Mouse (Mus musculus): ENCODE measurements at regions not wholly inside any gene's neighbourhood (a gene's known extent, or its start where the extent isn't known, plus 50 kb on each side); places are given as distances from the start of the nearest gene placed in this dataset.
"Not testable (repeated sequence)": the region's sequence is repeated elsewhere in the genome, so short reads cannot be mapped to it uniquely, and the experiment has no call there.

DNA sequence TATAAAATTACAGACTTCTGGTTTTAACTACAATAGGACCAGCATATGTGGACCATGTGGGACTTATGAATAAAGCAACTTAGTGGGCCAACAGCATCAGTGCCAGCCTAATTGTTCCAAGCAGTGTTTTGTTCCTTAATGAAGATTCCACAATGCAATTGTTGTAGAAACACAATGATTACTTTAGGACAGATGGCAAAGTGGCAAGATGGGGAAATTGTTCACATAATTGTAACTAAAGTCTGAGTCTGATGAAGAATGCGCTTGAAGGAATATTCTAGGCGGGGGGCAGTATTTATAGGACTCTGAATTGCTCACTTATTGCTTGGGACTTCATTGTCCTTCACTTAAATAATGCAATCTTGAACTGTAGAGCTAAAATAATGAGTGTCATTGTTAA is 253.4 kb upstream of the Kcnj3 start:
- in situ Hi-C loops (cut with MboI; ENCODE audit: unreplicated experiment in 2 of 2) = no loop called here

DNA sequence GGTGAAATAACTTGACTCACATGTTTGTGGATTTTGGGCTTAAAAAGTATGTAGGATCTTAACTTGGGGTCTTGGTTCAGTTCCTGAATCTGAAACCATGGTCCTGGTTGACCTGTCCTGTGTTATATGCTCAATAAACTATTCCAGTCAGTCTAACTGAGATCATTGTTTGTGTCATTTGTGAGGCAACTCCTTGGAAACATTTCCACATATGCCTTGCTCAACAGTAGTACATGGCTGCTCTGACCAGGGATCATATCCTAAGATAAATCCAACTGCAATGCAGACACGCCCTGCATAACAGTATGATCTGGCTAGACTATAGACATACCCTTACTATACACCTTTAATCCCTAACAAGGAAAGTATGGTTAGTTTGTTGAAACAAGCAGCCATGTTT is 228.9 kb upstream of the Kcnj3 start:
- in situ Hi-C loops (cut with MboI; ENCODE audit: unreplicated experiment in 2 of 2) = no loop called here

DNA sequence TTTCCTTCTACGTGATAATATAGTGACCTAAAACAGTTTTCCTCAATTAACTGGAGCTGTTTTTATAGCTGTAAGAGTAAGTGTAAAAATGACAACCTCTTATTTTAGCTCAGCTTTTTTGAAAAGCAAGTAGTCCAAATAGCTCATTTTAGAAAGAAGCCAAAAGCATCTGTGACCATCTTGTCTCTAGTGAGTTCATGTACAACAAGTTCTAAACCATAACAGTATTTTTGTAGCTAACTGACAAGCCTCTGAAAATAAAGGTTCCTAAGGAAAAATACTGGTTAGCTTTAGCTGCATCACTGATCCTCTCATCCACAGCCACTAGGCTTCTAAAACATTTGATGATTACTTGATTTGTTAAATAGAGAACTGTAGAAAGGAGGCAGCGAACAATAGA is 227.2 kb upstream of the Kcnj3 start:
- in situ Hi-C loops (cut with MboI; ENCODE audit: unreplicated experiment in 2 of 2) = no loop called here

DNA sequence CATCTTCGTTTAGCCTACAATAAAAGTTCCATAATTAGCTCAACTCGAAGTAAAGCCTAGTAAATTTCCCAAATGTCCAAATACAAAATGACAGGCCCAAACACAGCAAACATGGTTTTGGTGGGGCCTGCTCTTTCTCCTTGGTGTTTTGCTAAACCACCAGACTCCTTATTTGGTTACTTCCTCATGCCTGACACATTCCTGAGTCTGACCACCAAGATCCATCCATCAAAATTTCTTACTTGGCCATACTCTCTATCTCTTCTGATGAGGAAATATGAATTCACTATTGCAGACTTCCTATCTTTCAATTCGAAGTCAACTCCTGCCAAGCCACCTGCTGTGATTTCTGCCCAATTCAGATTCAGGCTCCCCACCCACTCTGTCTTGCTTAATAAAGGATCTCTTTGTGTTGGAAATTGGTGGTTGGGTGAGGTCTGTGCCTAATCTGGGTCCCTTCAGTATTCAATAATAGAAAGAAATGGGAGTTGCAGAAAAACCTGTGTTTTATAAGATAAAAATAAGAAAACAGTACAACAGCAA is 225.9 kb upstream of the Kcnj3 start:
- in situ Hi-C loops (cut with MboI; ENCODE audit: unreplicated experiment in 2 of 2) = no loop called here

DNA sequence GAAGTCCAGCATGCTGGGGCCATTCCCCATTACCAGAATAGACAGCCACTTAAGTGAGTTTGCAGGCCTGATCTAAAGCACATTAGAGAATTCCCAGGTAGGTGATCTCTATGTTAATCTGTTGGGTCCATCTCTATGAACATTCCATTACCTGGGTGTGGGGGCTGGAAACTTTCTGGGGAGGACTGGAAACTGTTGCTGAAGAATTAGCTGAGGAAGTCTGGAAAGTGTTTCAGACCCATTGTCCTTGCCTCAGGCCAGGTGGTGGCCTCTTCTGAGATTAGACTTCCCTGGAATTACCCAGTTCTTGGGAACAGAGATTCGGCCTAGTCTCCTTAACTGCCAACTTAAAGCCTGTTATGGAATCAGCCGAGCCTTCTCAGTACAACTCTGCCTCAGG is 224.5 kb upstream of the Kcnj3 start:
- in situ Hi-C loops (cut with MboI; ENCODE audit: unreplicated experiment in 2 of 2) = no loop called here

DNA sequence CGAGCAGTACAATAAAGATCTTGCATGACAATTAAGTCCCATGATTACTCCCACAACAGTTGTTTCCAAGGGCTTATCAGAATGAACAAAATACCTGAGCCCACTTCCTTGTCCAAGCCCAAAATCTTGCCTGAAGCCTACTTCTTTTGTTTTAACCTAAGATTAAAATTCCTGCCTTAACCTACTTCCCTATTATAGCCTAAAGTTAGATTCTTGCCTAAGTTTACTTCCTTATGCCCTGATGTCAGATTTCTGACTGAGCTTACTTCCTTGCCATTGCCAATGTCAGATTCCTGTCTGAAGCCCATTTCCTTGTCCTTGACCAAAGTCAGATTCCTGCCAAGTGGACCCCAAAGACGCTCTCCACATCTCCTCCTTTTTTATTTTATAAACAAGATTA is 213.7 kb upstream of the Kcnj3 start:
- in situ Hi-C loops (cut with MboI; ENCODE audit: unreplicated experiment in 2 of 2) = no loop called here

DNA sequence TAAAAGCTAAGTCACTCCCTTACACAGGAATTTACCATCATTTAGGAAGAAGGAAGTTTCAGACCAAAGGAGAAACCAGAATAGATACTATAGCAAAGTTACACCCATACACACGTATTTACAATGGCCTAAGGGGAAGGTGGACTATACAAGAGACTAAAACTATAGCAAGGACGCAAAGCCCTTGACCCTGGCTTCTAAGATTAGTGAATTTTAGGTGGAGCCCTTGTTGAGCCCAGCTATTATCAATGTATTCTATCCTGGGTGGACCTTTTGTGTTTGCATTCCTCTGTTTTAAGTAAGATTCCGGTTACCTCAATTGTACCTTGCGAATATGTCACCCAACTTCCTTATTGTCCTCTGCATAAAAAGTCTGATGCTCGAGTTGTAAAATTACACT is 213.0 kb upstream of the Kcnj3 start:
- in situ Hi-C loops (cut with MboI; ENCODE audit: unreplicated experiment in 2 of 2) = not testable (repeated sequence)

DNA sequence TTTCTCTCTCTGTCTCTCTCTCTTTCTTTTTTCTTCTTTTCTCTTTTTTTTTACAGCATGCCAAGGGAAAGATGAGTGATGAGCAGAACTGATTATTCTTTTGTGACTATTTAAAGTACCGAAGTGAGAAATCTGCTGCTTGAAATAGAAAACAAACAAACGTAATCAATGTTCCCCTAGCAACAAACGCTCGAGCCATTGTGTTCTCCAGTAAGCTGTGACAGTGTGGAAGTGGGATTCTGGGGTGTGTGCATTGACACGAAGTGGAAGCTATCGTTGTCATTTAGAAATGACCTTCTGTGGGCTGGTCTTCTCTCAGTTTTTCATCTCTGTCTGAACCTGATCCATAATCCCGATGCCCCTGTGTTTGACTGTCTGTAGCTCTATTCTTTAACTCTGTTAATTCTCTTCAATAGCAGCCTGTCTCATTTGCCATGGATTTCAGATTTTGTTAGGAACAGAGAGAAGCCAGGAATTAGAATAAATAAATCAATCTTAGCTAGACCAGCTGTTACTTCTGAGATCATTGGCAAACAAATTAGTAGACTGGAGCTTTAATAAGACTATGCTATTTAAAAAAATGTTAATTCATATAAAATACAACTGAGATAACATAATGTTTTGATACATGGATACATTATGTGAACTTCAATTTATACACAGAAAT is 207.5 kb upstream of the Kcnj3 start:
- in situ Hi-C loops (cut with MboI; ENCODE audit: unreplicated experiment in 2 of 2) = no loop called here

DNA sequence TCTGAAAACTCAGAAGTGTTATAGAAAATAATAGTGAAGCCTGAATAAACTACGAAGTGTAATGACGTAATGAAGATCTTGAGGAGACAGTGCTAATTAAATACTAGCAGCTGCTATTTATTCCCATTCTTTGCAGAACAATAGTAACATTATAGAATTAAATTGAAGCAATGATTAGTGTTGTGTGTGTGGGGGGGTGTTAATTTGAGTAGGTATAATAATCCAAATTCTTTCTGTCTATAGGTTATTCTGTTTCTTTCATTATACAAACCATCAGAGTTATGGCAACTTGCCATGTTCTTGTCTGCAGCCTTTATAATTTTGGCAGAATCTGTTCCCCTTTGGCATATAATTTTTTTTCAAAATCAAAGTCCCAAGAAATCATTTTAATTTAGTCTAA is 203.9 kb upstream of the Kcnj3 start:
- in situ Hi-C loops (cut with MboI; ENCODE audit: unreplicated experiment in 2 of 2) = no loop called here

DNA sequence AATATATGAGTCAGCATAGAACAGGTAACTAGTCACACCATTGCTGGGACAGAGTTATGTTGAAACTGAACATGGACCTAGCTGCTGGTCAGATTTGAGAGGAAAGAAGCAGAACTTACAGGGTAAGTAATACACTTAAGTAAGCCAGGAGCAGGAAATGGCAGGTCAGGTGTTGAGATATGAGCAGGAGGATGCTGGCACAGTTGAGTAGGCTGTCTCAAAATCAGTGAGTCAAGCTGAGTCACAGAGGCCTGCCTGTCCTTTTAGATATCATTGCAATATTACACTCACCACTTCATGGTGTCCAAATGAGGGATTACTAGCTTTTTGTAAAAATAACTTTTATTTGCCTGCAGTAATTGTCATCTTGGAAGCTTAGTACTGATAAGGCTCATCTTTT is 182.6 kb upstream of the Kcnj3 start:
- in situ Hi-C loops (cut with MboI; ENCODE audit: unreplicated experiment in 2 of 2) = no loop called here

DNA sequence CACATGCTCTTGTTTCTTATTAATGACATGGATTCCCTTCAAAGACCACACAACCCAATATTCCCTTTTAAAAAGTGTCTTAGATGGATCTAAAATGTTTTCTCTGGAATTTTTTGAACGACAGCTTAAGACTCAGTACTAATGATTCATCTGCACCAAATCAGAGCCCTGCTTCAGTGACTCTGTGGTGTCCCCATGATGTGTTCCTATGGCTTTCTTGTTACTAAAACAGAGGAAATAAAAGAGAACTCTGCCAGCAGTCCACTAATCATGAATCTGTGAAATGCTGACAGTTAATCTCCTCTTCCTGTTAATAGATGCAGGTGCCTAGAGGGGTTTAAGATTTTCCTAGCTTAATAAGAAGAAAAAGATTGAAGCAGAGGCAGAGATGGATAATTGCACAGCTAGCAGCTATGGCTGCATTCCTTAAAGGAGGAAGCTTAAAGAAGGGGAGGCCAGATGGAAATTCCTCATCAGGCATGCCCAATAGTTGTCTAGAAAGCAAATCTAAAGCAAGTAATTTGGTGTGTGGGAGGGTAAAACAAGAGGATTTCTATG is 173.0 kb upstream of the Kcnj3 start:
- in situ Hi-C loops (cut with MboI; ENCODE audit: unreplicated experiment in 2 of 2) = no loop called here

DNA sequence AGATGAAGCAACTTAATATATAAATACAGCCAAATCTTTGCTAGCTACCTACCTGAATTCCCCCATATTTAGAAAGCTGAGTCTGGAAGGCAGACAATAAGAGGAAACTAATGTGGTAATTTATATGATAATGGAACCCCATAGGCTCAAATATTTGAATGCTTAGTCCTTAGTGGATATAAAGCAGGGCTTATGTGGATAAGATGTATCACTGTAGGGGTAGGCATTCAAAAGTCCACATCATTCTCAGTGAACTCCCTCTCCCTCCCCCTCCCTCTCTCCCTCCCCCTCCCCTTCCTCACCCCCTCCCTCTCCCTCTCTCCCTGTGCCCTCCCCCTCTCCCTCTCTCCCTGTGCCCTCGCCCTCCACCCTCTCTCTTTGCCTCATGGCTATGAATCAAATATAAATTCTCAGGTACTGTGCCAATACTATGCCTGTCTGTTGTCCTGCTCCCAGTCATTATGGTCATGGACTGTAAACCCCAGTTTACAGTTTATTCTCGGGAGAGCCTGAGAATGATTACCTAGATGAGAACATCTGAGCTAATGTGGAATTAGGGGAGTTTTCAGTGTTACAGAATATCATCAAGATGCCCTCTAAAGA is 171.8 kb upstream of the Kcnj3 start:
- in situ Hi-C loops (cut with MboI; ENCODE audit: unreplicated experiment in 2 of 2) = no loop called here

DNA sequence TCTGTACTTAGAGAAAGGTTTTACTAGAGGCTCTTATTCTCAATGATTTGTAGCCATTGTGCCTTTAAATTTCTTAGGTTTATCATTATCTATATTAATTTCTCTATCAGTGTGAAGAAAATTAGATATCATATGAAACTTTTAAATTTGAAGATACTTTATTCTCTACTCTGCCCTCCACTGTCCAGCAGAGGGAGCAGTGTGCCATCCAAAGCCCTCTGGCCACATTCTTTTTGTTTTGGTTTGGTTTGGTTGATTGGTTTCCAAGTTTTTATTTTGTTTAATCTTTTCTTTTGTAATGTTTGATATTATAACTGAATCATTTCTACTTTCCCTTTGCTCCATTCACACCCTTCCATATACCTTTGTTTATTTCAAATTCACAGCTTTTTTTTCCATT is 129.4 kb upstream of the Kcnj3 start:
- in situ Hi-C loops (cut with MboI; ENCODE audit: unreplicated experiment in 2 of 2) = loop anchor here in 1 of 2 experiments (25.0 kb wide), 1 partner anchor 706 kb away; no protein-coding TSS in a partner anchor

DNA sequence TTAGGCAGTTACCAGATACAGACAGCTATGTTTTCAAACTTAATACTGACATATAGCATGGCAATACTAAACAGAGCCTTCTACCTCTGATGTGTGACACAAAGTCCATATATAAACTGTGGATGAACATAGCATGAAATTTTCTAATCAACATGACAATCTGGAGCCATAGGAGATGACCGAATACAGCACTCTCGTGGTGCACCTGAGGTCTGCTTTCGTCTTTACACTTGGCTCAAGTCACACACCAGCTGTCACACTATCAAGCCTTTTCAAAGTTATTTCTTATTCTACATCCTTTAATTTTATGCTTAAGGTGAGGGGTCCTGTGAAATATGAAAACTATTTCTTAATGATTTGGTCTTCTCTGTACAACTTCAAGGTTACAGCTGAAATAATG is 120.1 kb upstream of the Kcnj3 start:
- in situ Hi-C loops (cut with MboI; ENCODE audit: unreplicated experiment in 2 of 2) = loop anchor here in 1 of 2 experiments (25.0 kb wide), 1 partner anchor 697 kb away; no protein-coding TSS in a partner anchor

DNA sequence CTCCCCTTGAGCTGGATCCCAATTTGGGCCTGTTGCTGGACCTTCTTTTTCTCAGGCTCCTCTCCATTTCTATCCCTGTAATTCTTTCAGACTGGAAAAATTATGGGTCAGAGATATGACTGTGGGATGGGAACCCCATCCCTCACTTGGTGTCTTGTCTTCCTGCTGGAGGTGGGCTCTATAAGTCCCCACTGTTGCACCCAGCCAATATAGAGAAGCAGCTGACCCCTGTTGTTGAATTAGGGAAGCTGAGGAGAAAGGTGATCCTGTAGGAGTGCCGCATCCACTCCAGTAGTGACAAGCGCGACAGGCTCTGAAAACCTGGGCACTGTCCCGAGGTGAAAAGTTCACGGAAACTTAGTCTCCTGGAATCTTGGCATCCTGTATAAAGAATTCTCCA is 81.7 kb upstream of the Kcnj3 start:
- in situ Hi-C loops (cut with MboI; ENCODE audit: unreplicated experiment in 2 of 2) = not testable (repeated sequence)

All from v-Abl transformed pro-B cells (cell line).